Mouse (Mus musculus) adrenal gland, postnatal 25 days (tissue): ENCODE results near the gene Btg4. TPM values are rescaled to one million over a fixed set of nuclear protein-coding genes. Genes with fewer than 3 reads are reported as not detected.

Experiments
- DNase-seq: peaks from one replicate; pipeline ENCODE4 v3.0.0; 2021; ENCODE audit warnings: mixed read lengths
- long read RNA-seq: library from polyadenylated mRNA; stranded (forward); transcript quantifications from one replicate; pipeline ENCODE4 v2.0.0, GENCODE M21; 2021
- total RNA-seq: library from RNA; stranded (reverse); gene quantifications from 2 replicates; pipeline ENCODE4 v1.2.3, GENCODE M21; 2021

Gene Btg4
- total RNA-seq = not detected in 2 replicates
- long read RNA-seq = 0 reads

GRCm38 (mm10) chr9:51060601-51061000, at the start of gene Btg4:
Btg4 (plus strand) TSS chr9:51060901.
- DNase-seq = no peak

DNA sequence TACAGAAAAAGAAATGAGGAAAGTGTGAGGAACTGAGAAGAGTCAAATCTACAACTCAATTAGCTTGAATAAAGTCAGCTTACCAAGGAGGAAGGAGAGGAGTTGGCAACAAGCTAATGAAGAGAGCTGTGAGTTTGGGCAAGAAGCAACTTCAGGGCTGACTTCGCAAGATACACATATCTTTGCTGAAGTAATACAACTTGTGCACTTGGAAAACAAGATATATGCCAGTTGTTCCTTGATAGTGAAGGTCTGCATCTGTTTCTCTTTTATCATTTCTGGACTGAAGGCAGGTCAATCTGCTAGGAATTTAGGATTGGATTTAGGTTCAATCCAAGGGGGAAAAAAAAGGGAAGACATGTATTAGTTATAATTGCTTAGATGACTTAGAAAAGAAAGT, 47.1 kb upstream of the Btg4 start:
- DNase-seq = no peak

GRCm38 (mm10) chr9:51015732-51016131, 45.0 kb upstream of the Btg4 start:
- DNase-seq = peak; percentile 5

- DNase-seq = no peak
Measured at GRCm38 (mm10) chr9:51019670-51020069, 41.0 kb upstream of the Btg4 start.

- no peak for DNase-seq
Measured at GRCm38 (mm10) chr9:51020351-51020750, 40.4 kb upstream of the Btg4 start.

GRCm38 (mm10) chr9:51021123-51021795, 39.4 kb upstream of the Btg4 start:
- no peak for DNase-seq

DNA sequence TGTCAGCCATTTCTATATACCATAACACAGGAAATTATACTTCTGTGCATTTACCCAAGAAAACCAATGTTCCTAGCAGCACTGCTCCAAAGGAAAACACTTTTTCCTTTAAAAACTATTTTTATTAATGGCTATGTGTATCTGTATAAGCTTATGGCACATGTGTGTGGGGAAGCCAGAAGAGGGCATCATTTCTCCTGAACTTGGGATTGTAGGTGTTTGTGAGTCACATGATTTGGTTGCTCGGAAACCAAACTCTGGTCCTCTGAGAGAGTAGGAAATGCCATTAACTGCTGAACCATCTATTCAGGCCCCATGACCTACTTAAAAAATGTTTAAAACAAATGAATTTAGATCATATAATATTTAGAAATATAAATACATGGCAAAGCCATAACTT, 33.7 kb upstream of the Btg4 start:
- no peak for DNase-seq

DNA sequence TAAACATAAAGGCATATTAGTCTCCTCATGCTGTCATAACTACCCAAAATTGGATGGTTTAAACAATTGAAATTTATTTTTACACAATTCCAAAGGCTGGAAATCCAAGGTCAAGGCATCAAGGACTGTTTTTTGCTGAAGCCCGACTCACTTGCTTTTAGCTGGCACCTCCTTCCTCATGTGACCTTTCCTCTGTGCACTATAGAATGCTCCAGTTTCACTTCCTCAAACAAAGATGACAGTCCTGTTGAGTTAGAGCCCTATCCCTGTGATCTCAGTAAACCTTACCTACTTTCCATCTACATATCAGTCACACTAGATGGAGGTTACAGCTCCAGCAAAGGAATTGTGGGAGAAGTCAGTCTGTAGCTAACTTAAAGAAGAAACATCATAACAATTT, 30.6 kb upstream of the Btg4 start:
- no peak for DNase-seq

DNA sequence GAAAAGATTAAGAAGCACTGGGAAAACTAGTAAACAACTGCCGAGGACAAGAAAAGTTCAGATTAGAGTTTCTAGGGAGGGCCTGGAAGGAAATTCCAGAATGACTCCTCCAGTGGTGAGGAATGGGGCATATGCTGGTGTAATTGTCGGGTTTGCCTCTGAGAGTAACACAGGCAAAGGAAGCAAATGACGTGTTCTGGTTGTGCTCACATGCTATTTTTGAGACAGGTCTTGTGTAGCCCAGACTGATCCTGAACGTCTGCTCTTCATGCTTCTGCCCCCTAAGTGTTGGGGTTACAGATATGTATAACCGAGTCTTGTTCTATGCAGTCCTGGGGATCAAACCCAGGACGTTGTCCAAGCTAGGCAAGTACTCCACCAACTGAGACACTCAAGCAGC, 29.1 kb upstream of the Btg4 start:
- DNase-seq = no peak

GRCm38 (mm10) chr9:51032291-51032690, 28.4 kb upstream of the Btg4 start:
- DNase-seq = no peak

GRCm38 (mm10) chr9:51032785-51033529, 27.7 kb upstream of the Btg4 start:
- DNase-seq = no peak

DNA sequence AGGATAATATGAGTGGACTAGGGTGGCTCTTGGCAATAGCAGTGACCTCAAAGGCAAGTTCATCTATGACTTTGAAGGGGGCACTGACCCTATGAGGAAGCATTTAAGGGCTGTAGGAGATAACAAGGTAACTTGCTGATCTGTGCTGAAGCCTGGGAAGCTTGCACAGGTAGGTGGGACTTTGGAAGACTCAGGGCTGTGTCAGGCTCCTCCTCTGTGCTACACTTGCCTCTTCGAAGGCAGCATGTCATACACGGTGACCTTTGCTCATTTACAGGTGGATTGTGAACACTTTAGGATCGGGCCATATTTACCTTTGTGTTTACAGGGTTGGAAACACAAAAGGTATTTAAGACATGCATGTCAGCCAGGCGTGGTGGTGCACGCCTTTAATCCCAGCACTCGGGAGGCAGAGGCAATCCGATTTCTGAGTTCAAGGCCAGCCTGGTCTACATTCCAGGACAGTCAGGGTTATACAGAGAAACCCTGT, 19.2 kb upstream of the Btg4 start:
- DNase-seq = no peak

DNA sequence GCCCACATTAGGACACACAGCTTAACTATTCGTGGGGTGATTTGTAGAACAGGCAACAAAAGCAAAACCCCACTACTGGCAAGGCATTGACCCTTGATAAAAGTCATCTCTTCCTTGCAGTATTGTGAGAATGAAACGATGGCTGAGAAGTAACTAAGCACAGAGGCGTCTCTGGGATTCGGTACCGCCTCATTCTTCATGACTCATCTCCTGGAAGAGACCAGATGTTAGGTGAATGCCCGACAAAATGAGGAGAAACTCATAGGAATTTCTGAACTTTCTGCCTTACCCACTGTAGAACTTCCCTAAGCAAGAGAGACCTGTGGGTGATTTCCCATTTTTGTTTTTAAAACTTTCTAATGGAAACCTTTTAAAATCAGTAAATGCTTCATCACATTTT, 18.6 kb upstream of the Btg4 start:
- no peak for DNase-seq

DNA sequence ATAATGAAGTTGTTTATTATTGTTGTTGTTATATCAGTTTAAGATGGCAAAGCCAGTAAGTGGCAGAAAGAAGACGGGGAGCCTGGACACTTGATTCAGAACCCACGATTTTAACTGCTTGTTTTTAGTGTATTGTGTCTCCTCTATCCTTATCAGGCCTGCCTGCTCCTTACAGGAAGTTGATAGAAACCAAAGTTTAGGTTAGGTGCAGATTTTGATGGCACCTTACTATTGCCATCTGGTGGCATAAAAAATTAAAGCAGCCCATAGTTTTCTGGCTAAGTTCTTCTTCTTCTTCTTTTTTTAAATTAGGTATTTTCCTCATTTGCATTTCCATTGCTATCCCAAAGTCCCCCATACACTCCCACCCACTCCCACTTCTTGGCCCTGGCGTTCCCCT, 8.5 kb upstream of the Btg4 start:
- DNase-seq = no peak

DNA sequence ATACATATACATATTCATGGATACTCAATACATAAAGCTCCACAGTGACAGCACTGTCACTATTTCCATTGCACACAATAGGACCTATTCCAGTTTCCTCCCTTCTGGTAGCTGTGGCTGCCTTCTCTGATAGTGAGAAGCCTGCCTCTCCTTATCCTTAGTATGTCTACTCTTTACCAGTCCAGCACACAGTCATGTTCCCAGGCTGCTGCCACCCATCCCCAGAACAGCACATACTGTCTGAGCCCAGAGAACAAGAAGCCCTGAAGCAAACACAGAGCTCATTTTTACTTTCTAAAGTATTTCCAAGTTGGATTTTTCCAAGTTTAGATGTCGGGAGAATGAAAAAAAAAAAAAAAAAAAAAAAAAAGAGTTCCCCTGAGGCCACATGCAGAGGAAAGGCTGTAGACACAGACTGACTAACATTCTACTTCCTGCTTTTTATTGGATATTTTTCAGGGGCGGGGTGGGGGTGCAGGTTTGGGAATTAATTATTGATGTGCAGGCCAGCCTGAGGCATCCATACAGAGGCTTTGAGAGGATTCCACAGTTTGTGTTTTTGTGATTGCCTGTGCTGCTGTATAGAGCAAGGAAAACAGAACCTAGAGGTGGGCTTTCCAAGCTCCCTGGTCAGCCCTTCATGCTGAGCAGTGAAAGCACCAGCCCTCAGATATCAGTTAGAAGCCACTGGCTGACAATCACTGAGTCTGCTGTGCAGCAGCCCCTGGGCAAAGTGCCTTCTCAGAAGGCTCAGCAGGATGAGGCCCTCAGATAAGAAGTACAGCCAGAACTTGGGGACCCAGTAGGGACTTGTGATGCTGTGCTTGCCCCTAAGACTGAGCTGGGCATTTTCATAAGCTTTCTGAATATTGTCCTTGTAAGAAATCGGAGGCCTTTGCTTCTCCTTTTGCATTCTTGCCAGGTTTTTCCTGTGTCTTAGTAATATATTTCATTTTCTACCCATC, 4.1 kb upstream of the Btg4 start:
- DNase-seq = no peak

DNA sequence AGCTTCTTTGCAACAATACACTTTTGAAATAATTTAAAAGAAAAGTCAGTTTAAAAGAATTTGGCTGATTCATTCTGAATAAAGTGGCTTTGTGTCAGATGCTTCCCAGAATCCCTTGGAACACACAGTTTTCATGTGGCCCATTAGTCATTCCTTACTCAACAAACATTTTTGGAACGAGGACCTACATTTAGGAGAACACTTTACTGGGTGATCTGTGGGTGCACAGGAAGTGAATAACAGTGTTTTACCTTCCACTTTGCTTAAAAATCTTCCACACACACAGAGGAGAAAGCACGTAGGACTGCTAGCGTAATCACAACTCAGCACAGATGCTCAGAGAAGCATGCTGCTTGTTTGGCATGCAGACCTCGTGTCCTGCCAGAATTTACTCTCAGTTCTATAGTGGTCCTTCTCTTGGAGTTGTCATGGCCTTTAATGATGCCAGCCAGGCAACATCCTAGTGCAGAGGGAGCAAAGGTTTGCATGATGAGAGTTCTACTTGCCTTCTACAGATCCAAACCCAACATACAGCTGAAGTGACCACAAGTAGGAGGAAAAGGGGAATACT, 1.7 kb upstream of the Btg4 start:
- DNase-seq = no peak

GRCm38 (mm10) chr9:51068202-51068601, 7.5 kb downstream of the Btg4 start:
- no peak for DNase-seq

DNA sequence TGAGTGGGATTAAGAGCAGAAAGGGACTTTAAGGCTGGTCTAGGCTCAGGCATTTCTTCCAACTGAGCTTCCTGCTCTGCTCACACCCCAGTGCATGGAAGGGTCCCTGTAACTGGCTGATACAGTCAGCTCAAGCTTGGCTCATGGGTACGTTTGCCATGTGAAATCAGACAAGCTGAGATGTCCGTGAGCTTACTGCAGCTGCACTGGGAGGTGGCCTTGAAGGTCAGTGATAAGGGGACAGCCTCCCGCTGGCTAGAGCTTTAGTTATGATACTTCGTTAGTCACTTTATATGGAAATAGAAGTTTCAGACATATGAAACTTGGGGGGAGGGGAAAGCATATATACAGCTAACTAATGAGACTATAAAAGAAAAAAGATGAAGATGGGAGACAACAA, 10.1 kb downstream of the Btg4 start:
- DNase-seq = peak; percentile 26

DNA sequence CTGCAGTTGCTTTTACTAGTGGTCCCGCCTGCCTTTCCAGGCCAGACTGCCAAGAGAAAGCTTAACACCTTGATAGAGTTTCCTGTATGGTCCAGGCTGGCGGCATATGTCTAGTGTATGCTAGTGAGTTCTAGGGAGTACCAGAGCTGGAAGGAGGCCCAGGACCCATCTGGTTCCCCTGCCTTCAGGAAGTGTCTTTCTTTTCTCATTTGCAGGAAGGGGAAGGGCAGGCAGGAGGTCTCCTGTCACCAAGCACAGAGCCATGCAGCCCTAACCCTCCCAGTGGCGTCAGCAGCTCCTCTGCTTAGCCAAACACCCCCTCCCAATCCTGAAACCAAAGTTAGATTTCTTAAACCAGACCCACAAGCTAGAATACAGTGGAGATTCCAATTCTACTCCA, 15.1 kb downstream of the Btg4 start:
- peak; percentile 26 for DNase-seq

DNA sequence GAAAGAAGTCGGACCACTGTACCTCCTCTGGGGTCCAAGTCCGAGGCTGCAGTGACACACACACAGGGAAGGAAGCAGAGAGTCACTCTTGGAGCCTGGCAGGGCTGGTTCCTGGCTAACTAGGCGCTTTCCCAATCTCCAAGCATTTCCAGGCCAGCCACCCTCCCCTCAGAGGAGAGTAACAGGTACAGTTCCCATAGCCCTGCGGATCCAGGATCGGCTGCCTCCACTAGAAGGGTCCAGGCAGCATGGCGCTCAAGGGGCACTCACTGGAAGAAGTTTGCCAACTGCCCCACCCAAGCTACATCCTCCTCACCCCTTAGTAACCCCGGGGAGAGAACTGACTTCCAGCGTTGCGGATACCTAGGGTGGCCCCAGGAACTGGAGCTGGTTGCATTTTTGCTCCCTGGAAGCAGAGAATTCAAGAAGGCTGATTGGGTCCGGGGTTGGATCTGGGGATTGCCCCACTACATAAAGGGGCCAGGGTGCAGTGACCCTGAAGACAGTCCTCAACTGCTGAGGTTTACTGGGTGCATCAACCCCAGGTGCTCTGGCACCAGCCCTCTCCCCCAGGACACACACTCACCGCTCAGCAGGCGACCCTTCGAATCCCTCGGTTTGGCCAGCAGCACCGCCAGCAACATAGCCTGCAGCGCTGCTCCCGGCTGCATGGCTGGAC, 15.7 kb downstream of the Btg4 start:
- peak; percentile 8 for DNase-seq

DNA sequence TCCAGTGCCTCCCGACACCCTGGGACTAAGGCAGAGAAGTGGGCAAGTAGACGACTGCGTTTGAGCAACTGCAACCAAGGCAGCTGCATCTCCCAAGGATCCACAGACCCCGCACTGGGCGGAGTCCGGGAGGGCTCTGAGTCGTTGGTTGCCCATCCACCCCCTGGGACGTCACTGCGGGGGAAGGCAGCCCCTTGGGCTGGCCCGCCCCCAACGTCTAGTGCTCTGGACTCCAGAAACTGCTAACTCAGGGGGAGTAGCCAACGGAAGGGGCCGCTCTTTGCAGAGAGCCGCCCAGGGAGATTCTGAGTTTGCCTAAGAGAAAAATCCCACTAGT, 16.2 kb downstream of the Btg4 start, which contains the start of gene Layn:
Gene Layn, minus strand, starts transcription at position 116 of the 337 bp plus-strand sequence.
- peak; percentile 72 for DNase-seq

DNA sequence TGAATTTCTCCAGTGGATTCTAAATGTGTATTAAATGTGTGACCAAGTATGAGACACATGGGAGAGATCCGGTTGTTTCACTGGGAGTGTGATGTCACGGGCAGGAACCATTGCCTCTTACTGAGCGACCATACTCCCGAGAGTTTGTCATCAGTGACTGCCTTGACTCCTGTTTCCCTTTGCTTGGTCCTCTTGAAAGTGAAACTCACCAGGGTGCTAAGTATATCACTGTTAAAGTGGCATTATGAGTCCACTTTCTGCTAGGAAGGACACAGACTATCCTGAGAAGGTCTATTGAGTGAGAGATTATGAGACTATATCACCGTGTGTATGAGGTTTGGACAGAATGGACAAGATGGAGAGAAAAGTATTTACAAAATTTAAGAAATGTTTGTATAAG, 20.9 kb downstream of the Btg4 start:
- no peak for DNase-seq
